Mouse (Mus musculus) neural tube, embryonic 15.5 days (tissue): Measurements from ENCODE around the gene Otx2. TPM values are rescaled to one million over a fixed set of nuclear protein-coding genes. Genes with fewer than 3 reads are reported as not detected.

Experiments
- ATAC-seq: fragments of 200-750 bp; cut with Nextera tagmentation; 2 replicates; pipeline ENCODE4 v1.8.0; 2017; ENCODE audit warnings: mild to moderate bottlenecking, moderate TSS enrichment, moderate library complexity; ENCODE audit not compliant: low FRiP score
- H3K27ac ChIP-seq: fragments of 300-500 bp; sonication (generic); replicated peaks from 2 replicates; pipeline ENCODE4 v1.5.1; 2015; ENCODE audit warnings: mild to moderate bottlenecking, inconsistent platforms
- H3K27me3 ChIP-seq: fragments of 300-500 bp; sonication (generic); replicated peaks from 2 replicates; pipeline ENCODE4 v1.6.1; 2015; ENCODE audit warnings: inconsistent platforms
- H3K36me3 ChIP-seq: fragments of 300-500 bp; sonication (generic); 2 replicates; pipeline ENCODE4 v1.6.1; 2015; ENCODE audit warnings: inconsistent platforms
- H3K4me1 ChIP-seq: fragments of 300-500 bp; sonication (generic); 2 replicates; pipeline ENCODE4 v1.6.1; 2015; ENCODE audit warnings: inconsistent platforms
- H3K4me2 ChIP-seq: fragments of 300-500 bp; sonication (generic); 2 replicates; pipeline ENCODE4 v1.6.1; 2015; ENCODE audit warnings: inconsistent platforms, mild to moderate bottlenecking, moderate library complexity
- H3K4me3 ChIP-seq: fragments of 300-500 bp; sonication (generic); replicated peaks from 2 replicates; pipeline ENCODE4 v1.5.1; 2015; ENCODE audit warnings: mild to moderate bottlenecking, inconsistent platforms
- H3K9ac ChIP-seq: fragments of 300-500 bp; sonication (generic); replicated peaks from 2 replicates; pipeline ENCODE4 v1.6.1; 2015; ENCODE audit warnings: mild to moderate bottlenecking, inconsistent platforms
- H3K9me3 ChIP-seq: fragments of 300-500 bp; sonication (generic); replicated peaks from 2 replicates; pipeline ENCODE4 v1.6.1; 2016; ENCODE audit warnings: inconsistent platforms
- WGBS: fragments of 180-500 bp; shearing (Covaris S2); methylation state at CpG from one replicate; pipeline ENCODE4 v1.1.7; 2015; ENCODE audit warnings: mixed read lengths; 5-methylcytosine and 5-hydroxymethylcytosine counted together
- polyA plus RNA-seq: library from polyadenylated mRNA; unstranded; fragments of >200 nt; fragmentation: Nextera tagmentation; extraction: Ambion mirVana; gene quantifications from 2 replicates; pipeline ENCODE4 v1.2.1, GENCODE M21; 2015

The Otx2 gene
- 0.14 TPM in 1 of 2 replicates, not detected in the other for polyA plus RNA-seq

GRCm38 (mm10) chr14:48673541-48673940 is at the start of gene Otx2:
Otx2 (minus strand) TSS chr14:48673819.
- no peak for ATAC-seq
- WGBS: under 1% methylated on average over 27 of the region's 27 CpGs
- H3K4me3 ChIP-seq: no peak within 1 kb of the TSS

GRCm38 (mm10) chr14:48722763-48723162 is 49.1 kb upstream of the Otx2 start:
- no peak overlapping the region for H3K9ac ChIP-seq
- H3K4me3 ChIP-seq: no peak overlapping the region
- 26% methylated on average over 4 of the region's 4 CpGs for WGBS
- no peak for ATAC-seq
- no peaks in the 10 kb centered on the region for H3K4me1 ChIP-seq
- no peak overlapping the region for H3K4me2 ChIP-seq
- H3K9me3 ChIP-seq: no peaks in the 10 kb centered on the region
- H3K36me3 ChIP-seq: no peaks in the 10 kb centered on the region
- H3K27ac ChIP-seq: no peak overlapping the region
- no peaks in the 10 kb centered on the region for H3K27me3 ChIP-seq

More at GRCm38 (mm10) chr14:48673541-48673940, at the start of gene Otx2:
- Histone ChIP-seq H3K9me3 (no peaks in the 10 kb centered on the region), H3K4me1 (peaks cover 9% of the 10 kb centered on the region), H3K9ac (no peak within 1 kb of the TSS), H3K27ac (no peak within 1 kb of the TSS), H3K27me3 (peaks cover 90% of the 10 kb centered on the region), H3K4me2 (no peak within 1 kb of the TSS), H3K36me3 (no peaks in the 10 kb centered on the region)

GRCm38 (mm10) chr14:48719296-48719695 is 45.7 kb upstream of the Otx2 start:
- no peak overlapping the region for H3K9ac ChIP-seq
- H3K27ac ChIP-seq: no peak overlapping the region
- no peak for ATAC-seq
- no peaks in the 10 kb centered on the region for H3K27me3 ChIP-seq
- H3K4me2 ChIP-seq: no peak overlapping the region
- H3K9me3 ChIP-seq: no peaks in the 10 kb centered on the region
- H3K4me1 ChIP-seq: no peaks in the 10 kb centered on the region
- no peak overlapping the region for H3K4me3 ChIP-seq
- no peaks in the 10 kb centered on the region for H3K36me3 ChIP-seq
- WGBS: 77% methylated on average over 3 of the region's 3 CpGs

GRCm38 (mm10) chr14:48717632-48718279 is 44.1 kb upstream of the Otx2 start:
- Histone ChIP-seq H3K9me3 (no peaks in the 10 kb centered on the region), H3K4me3 (no peak overlapping the region), H3K27ac (no peak overlapping the region), H3K27me3 (no peaks in the 10 kb centered on the region), H3K9ac (no peak overlapping the region), H3K4me2 (no peak overlapping the region), H3K4me1 (no peaks in the 10 kb centered on the region), H3K36me3 (no peaks in the 10 kb centered on the region)
- 86% methylated on average over 8 of the region's 8 CpGs for WGBS
- no peak for ATAC-seq

- no peaks in the 10 kb centered on the region for H3K9me3 ChIP-seq
- no peak overlapping the region for H3K4me3 ChIP-seq
- no peaks in the 10 kb centered on the region for H3K4me1 ChIP-seq
- WGBS: 90% methylated on average over 4 of the region's 4 CpGs
- no peak overlapping the region for H3K9ac ChIP-seq
- H3K36me3 ChIP-seq: no peaks in the 10 kb centered on the region
- no peak for ATAC-seq
- H3K4me2 ChIP-seq: no peak overlapping the region
- no peaks in the 10 kb centered on the region for H3K27me3 ChIP-seq
- no peak overlapping the region for H3K27ac ChIP-seq
Measured at GRCm38 (mm10) chr14:48716456-48716855, 42.8 kb upstream of the Otx2 start.

- peak; percentile 53; the same call in 1 of the 2 replicates for ATAC-seq
- H3K27me3 ChIP-seq: peaks cover 39% of the 10 kb centered on the region
- no peaks in the 10 kb centered on the region for H3K9me3 ChIP-seq
- WGBS: 68% methylated on average over 13 of the region's 13 CpGs
- H3K4me3 ChIP-seq: no peak overlapping the region
- H3K4me2 ChIP-seq: no peak overlapping the region
- H3K36me3 ChIP-seq: no peaks in the 10 kb centered on the region
- peaks cover 5% of the 10 kb centered on the region; the same call in 1 of the 2 replicates for H3K4me1 ChIP-seq
- H3K27ac ChIP-seq: 0 out of 2 replicates have a peak overlapping the region, but pooled peaks have one; percentile 49
- H3K9ac ChIP-seq: no peak overlapping the region
Measured at GRCm38 (mm10) chr14:48710871-48711370, 37.3 kb upstream of the Otx2 start.

GRCm38 (mm10) chr14:48710062-48710870 is 36.6 kb upstream of the Otx2 start:
- WGBS: 24% methylated on average over 11 of the region's 11 CpGs
- 0 out of 2 replicates have a peak, but pooled peaks have one; percentile 38 for ATAC-seq
- Histone ChIP-seq H3K9ac (no peak overlapping the region), H3K9me3 (no peaks in the 10 kb centered on the region), H3K27ac (0 out of 2 replicates have a peak overlapping the region, but pooled peaks have one; percentile 49), H3K27me3 (peaks cover 45% of the 10 kb centered on the region), H3K4me2 (peak overlapping the region; percentile 47; the same call in 1 of the 2 replicates), H3K36me3 (no peaks in the 10 kb centered on the region), H3K4me1 (peaks cover 5% of the 10 kb centered on the region; the same call in 1 of the 2 replicates), H3K4me3 (no peak overlapping the region)

GRCm38 (mm10) chr14:48709371-48710061 is 35.9 kb upstream of the Otx2 start:
- Histone ChIP-seq H3K9ac (no peak overlapping the region), H3K27me3 (peaks cover 53% of the 10 kb centered on the region), H3K27ac (peak overlapping the region; percentile 37; the same call in 1 of the 2 replicates), H3K36me3 (no peaks in the 10 kb centered on the region), H3K4me2 (peak overlapping the region; percentile 47), H3K4me1 (peaks cover 5% of the 10 kb centered on the region; the same call in 1 of the 2 replicates), H3K4me3 (peak overlapping the region; percentile 19), H3K9me3 (no peaks in the 10 kb centered on the region)
- ATAC-seq: peak; percentile 88
- WGBS: under 1% methylated on average over 20 of the region's 20 CpGs

- Histone ChIP-seq H3K36me3 (no peaks in the 10 kb centered on the region), H3K9me3 (no peaks in the 10 kb centered on the region), H3K27ac (no peak overlapping the region), H3K4me1 (peaks cover 5% of the 10 kb centered on the region; the same call in 1 of the 2 replicates), H3K27me3 (peaks cover 66% of the 10 kb centered on the region), H3K9ac (no peak overlapping the region), H3K4me3 (no peak overlapping the region), H3K4me2 (no peak overlapping the region)
- 6% methylated on average over 6 of the region's 6 CpGs for WGBS
- ATAC-seq: no peak
Measured at GRCm38 (mm10) chr14:48707844-48708383, 34.3 kb upstream of the Otx2 start.

- no peak overlapping the region for H3K27ac ChIP-seq
- no peak overlapping the region for H3K4me2 ChIP-seq
- 55% methylated on average over 5 of the region's 5 CpGs for WGBS
- H3K9me3 ChIP-seq: no peaks in the 10 kb centered on the region
- H3K36me3 ChIP-seq: no peaks in the 10 kb centered on the region
- H3K4me3 ChIP-seq: no peak overlapping the region
- no peak for ATAC-seq
- peaks cover 68% of the 10 kb centered on the region for H3K27me3 ChIP-seq
- H3K4me1 ChIP-seq: peaks cover 5% of the 10 kb centered on the region; the same call in 1 of the 2 replicates
- H3K9ac ChIP-seq: no peak overlapping the region
Measured at GRCm38 (mm10) chr14:48707391-48707790, 33.8 kb upstream of the Otx2 start.

- H3K4me2 ChIP-seq: no peak overlapping the region
- no peak overlapping the region for H3K27ac ChIP-seq
- ATAC-seq: no peak
- H3K27me3 ChIP-seq: peaks cover 44% of the 10 kb centered on the region
- no peaks in the 10 kb centered on the region for H3K36me3 ChIP-seq
- H3K9me3 ChIP-seq: no peaks in the 10 kb centered on the region
- no peak overlapping the region for H3K4me3 ChIP-seq
- H3K4me1 ChIP-seq: no peaks in the 10 kb centered on the region
- no peak overlapping the region for H3K9ac ChIP-seq
- WGBS: 23% methylated on average over 8 of the region's 8 CpGs
Measured at GRCm38 (mm10) chr14:48700790-48701370, 27.3 kb upstream of the Otx2 start.
